Mouse (Mus musculus) heart, embryonic 14.5 days (tissue): ENCODE measurements around the gene Kalrn. TPM values are rescaled to one million over a fixed set of nuclear protein-coding genes. Genes with fewer than 3 reads are reported as not detected.

Experiments
- ATAC-seq: fragments of 200-750 bp; cut with Nextera tagmentation; 2 replicates; pipeline ENCODE4 v1.8.0; 2017; ENCODE audit warnings: low read depth, moderate TSS enrichment; ENCODE audit not compliant: insufficient number of reproducible peaks, insufficient read depth, low FRiP score
- H3K27ac ChIP-seq, 2 experiments: fragments of 200-500 bp in 1 of 2; fragments of 300-500 bp in 1 of 2; sonication (generic) in 1 of 2; replicated peaks in 1 of 2; 2 replicates each; pipeline ENCODE4 v1.5.1; 2012 to 2014; ENCODE audit warnings: low read depth in 2 of 2, low read length in 2 of 2, control low read depth in 1 of 2, mild to moderate bottlenecking in 1 of 2, mixed read lengths in 1 of 2; ENCODE audit not compliant: control insufficient read depth in 1 of 2, insufficient read depth in 1 of 2
- H3K27me3 ChIP-seq: fragments of 300-500 bp; sonication (generic); 2 replicates; pipeline ENCODE4 v1.6.1; 2014; ENCODE audit warnings: mild to moderate bottlenecking, low read length, control low read depth; ENCODE audit not compliant: control insufficient read depth, insufficient read depth
- H3K36me3 ChIP-seq: fragments of 300-500 bp; sonication (generic); 2 replicates; pipeline ENCODE4 v1.6.1; 2014; ENCODE audit warnings: mild to moderate bottlenecking, control low read depth, low read length, mixed read lengths; ENCODE audit not compliant: control insufficient read depth, insufficient read depth
- H3K4me1 ChIP-seq, 2 experiments: fragments of 200-500 bp in 1 of 2; fragments of 300-500 bp in 1 of 2; sonication (generic) in 1 of 2; 2 replicates each; pipeline ENCODE4 v1.6.1; 2012 to 2014; ENCODE audit warnings: low read length in 2 of 2, control low read depth in 1 of 2, mixed read lengths in 1 of 2; ENCODE audit not compliant: control insufficient read depth in 2 of 2, insufficient read depth in 2 of 2
- H3K4me2 ChIP-seq: fragments of 300-500 bp; sonication (generic); 2 replicates; pipeline ENCODE4 v1.6.1; 2014; ENCODE audit warnings: mild to moderate bottlenecking, low read length
- H3K4me3 ChIP-seq, 2 experiments: fragments of 200-500 bp in 1 of 2; fragments of 300-500 bp in 1 of 2; sonication (generic) in 1 of 2; 2 replicates each; pipeline ENCODE4 v1.5.1; 2012 to 2014; ENCODE audit warnings: low read length in 2 of 2, mild to moderate bottlenecking in 2 of 2, control low read depth in 1 of 2, low read depth in 1 of 2, moderate library complexity in 1 of 2; ENCODE audit not compliant: control insufficient read depth in 1 of 2, insufficient read depth in 1 of 2
- H3K9ac ChIP-seq: fragments of 300-500 bp; sonication (generic); 2 replicates; pipeline ENCODE4 v1.6.1; 2014; ENCODE audit warnings: mild to moderate bottlenecking, low read length
- H3K9me3 ChIP-seq: fragments of 300-500 bp; sonication (generic); 2 replicates; pipeline ENCODE4 v1.6.1; 2016; ENCODE audit warnings: low read length, control low read depth; ENCODE audit not compliant: control insufficient read depth
- WGBS: fragments of 180-500 bp; shearing (Covaris S2); extraction: QIAGEN DNeasy Blood & Tissue Kit; methylation state at CpG from one replicate; pipeline ENCODE4 v1.1.7; 2014; 5-methylcytosine and 5-hydroxymethylcytosine counted together
- polyA plus RNA-seq: library from polyadenylated mRNA; unstranded; fragments of >200 nt; fragmentation: Nextera tagmentation; extraction: Ambion mirVana; gene quantifications from 2 replicates; pipeline ENCODE4 v1.2.1, GENCODE M21; 2014

Gene Kalrn
- polyA plus RNA-seq, 1 experiment from 2014 or later = 33.4 TPM

- ATAC-seq = no peak
- no peak overlapping the region for H3K4me3 ChIP-seq
These were observed 56.4 kb downstream of the Kalrn start for GRCm38 (mm10) chr16:34516891-34517398.

DNA sequence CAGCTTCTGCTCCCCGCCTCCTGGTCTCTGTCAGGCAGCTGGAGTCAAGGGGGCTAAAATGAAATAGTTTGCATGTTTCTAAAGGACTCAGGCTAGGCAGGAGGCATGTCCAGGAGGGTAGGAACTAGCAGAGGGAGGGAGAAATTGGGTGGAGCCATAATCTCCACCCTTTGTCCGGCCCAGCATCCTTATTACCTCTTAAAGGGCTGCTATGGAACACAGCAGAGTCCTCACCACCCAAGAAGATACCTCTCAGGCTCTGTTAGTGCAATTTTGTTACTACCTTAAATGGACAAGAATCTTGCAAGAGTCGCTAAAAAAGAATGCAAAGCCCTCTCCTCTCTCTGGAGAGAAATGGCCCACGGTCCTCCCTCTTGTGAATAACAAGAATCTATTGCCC, 57.8 kb downstream of the Kalrn start:
- 58% methylated on average over 4 of the region's 4 CpGs for WGBS
- no peak for ATAC-seq

More at GRCm38 (mm10) chr16:34516891-34517398, 56.4 kb downstream of the Kalrn start:
- Histone ChIP-seq H3K4me2 (no peak overlapping the region), H3K27me3 (no peaks in the 10 kb centered on the region), H3K9ac (no peak overlapping the region), H3K9me3 (no peaks in the 10 kb centered on the region), H3K4me1 (peaks cover 4 to 9% of the 10 kb centered on the region in 2 experiments; a peak in 2 of 4 replicates), H3K36me3 (no peaks in the 10 kb centered on the region), H3K27ac (no peak overlapping the region)
- WGBS = 62% methylated on average over 12 of the region's 12 CpGs

DNA sequence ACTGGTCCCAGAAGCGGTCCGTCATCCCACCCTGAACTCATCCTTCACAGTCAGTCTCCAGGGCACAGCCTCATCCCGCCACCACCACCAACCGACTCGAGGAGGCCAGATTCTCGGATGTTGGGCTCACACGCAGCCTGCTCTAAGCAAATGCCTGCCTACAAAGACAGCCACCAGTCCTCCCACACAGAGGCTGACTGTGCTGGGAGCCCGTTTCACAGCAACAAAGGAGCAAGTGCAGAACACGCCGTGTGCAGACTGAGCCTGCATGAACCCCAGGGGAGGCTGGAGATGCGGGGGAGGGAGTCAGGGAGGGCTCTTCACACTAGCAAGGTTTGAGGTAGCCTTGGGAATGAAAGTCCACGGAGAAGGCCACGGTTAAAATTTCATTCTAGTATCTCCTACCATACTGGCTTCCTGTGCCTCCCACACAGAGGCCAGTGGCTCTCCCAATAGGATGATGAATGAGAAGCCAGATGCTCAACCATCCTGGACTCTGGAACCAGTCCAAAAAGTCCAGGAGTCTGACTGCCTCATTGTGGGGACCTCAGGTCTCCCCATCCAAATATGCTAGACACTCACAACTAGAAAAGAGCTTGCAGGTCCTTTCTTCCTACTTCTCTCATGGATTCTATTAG, 59.3 kb downstream of the Kalrn start:
- WGBS = 68% methylated on average over 13 of the region's 13 CpGs

More for the DNA sequence above, 57.8 kb downstream of the Kalrn start:
- Histone ChIP-seq H3K4me1 (peaks cover 4 to 9% of the 10 kb centered on the region in 2 experiments; a peak in 2 of 4 replicates), H3K9ac (no peak overlapping the region), H3K27ac (no peak overlapping the region), H3K36me3 (no peaks in the 10 kb centered on the region), H3K27me3 (no peaks in the 10 kb centered on the region), H3K4me2 (no peak overlapping the region), H3K4me3 (no peak overlapping the region), H3K9me3 (no peaks in the 10 kb centered on the region)

GRCm38 (mm10) chr16:34512326-34512725, 61.0 kb downstream of the Kalrn start:
- Histone ChIP-seq H3K36me3 (no peaks in the 10 kb centered on the region), H3K4me2 (no peak overlapping the region), H3K27ac (no peak overlapping the region), H3K4me1 (peaks cover 4 to 6% of the 10 kb centered on the region in 2 experiments; a peak in 2 of 4 replicates), H3K9me3 (no peaks in the 10 kb centered on the region), H3K9ac (no peak overlapping the region), H3K4me3 (no peak overlapping the region), H3K27me3 (no peaks in the 10 kb centered on the region)
- no peak for ATAC-seq
- 88% methylated on average over 4 of the region's 4 CpGs for WGBS

More for the DNA sequence above, 59.3 kb downstream of the Kalrn start:
- H3K9me3 ChIP-seq = no peaks in the 10 kb centered on the region
- no peak overlapping the region for H3K27ac ChIP-seq
- H3K36me3 ChIP-seq = no peaks in the 10 kb centered on the region
- no peaks in the 10 kb centered on the region for H3K27me3 ChIP-seq
- H3K4me3 ChIP-seq = no peak overlapping the region
- H3K4me2 ChIP-seq = no peak overlapping the region
- peaks cover 4 to 9% of the 10 kb centered on the region in 2 experiments; a peak in 2 of 4 replicates for H3K4me1 ChIP-seq
- no peak overlapping the region for H3K9ac ChIP-seq
- ATAC-seq = no peak

DNA sequence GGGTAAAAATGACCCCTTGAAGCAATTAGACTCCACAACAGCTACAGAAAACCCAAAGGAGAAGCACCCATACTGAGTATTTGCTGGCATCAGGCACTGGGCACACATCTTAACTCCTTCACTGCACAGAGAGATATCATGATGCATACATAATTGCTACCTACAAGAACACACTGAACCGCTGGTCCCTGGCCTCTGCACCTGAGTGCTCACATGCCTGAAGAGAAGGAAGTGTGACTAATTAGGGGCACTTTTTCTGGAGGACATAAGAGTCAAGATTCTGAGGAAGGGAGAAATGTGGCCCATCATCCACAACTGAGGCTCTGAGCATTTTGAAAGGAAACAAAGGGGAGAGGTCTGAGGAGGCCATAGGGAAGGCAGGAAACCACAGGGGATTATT, 65.2 kb downstream of the Kalrn start:
- no peak overlapping the region for H3K9ac ChIP-seq
- H3K4me3 ChIP-seq = no peak overlapping the region
- no peaks in the 10 kb centered on the region for H3K4me1 ChIP-seq
- no peaks in the 10 kb centered on the region for H3K36me3 ChIP-seq
- H3K4me2 ChIP-seq = no peak overlapping the region
- no peaks in the 10 kb centered on the region for H3K9me3 ChIP-seq
- WGBS = 69% methylated on average over 1 of the region's 1 CpGs
- ATAC-seq = no peak
- no peak overlapping the region for H3K27ac ChIP-seq
- no peaks in the 10 kb centered on the region for H3K27me3 ChIP-seq

DNA sequence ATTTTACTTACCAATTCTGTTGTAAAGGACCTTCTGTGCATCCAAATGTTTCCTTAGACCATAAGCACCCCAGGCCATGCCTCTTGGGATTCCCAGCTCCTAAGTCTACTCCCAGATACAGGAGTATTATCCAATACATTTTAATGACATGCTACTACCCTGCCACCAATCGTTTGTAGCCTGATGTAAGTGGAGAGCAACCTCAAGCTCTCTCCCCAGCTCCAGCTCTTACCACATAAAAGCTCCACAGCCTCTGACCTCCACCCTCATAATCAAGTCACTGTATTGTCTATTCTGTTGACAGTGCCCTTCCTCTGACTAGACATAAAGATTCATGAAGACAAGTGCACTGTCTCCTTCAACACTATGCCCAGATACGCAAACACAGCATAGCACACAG, 67.3 kb downstream of the Kalrn start:
- no peak for ATAC-seq
- Histone ChIP-seq H3K9me3 (no peaks in the 10 kb centered on the region), H3K9ac (no peak overlapping the region), H3K4me2 (no peak overlapping the region), H3K27me3 (no peaks in the 10 kb centered on the region), H3K27ac (no peak overlapping the region), H3K36me3 (no peaks in the 10 kb centered on the region), H3K4me3 (no peak overlapping the region), H3K4me1 (no peaks in the 10 kb centered on the region)
- 82% methylated on average over 2 of the region's 2 CpGs for WGBS

DNA sequence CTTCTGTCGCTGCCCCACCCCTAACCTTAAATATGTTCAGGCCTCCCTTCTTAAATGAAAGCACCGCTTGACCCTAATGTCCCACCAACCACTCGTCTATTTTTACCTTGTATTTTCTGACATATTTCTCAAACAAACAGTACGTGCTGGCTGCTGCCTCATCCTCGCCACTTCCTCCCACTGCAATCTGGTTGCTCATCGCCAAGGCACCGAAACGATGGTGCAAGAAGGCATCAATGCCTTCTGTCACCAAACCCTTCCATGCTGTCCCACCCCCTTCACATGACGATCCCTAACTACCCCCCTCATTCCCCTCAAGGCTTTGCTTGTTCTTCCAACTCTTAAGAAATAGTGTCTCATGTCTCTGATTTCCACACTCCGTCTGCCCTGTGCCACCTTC, 69.1 kb downstream of the Kalrn start:
- no peaks in the 10 kb centered on the region for H3K9me3 ChIP-seq
- H3K9ac ChIP-seq = no peak overlapping the region
- H3K4me1 ChIP-seq = no peaks in the 10 kb centered on the region
- no peak overlapping the region for H3K27ac ChIP-seq
- 85% methylated on average over 10 of the region's 10 CpGs for WGBS
- no peaks in the 10 kb centered on the region for H3K27me3 ChIP-seq
- no peaks in the 10 kb centered on the region for H3K36me3 ChIP-seq
- H3K4me3 ChIP-seq = no peak overlapping the region
- no peak for ATAC-seq
- H3K4me2 ChIP-seq = no peak overlapping the region

GRCm38 (mm10) chr16:34502110-34502509, 71.2 kb downstream of the Kalrn start:
- H3K9me3 ChIP-seq = no peaks in the 10 kb centered on the region
- no peak overlapping the region for H3K4me3 ChIP-seq
- no peaks in the 10 kb centered on the region for H3K4me1 ChIP-seq
- H3K4me2 ChIP-seq = no peak overlapping the region
- no peak for ATAC-seq
- H3K36me3 ChIP-seq = no peaks in the 10 kb centered on the region
- no peak overlapping the region for H3K27ac ChIP-seq
- no peaks in the 10 kb centered on the region for H3K27me3 ChIP-seq
- no peak overlapping the region for H3K9ac ChIP-seq
